Mouse (Mus musculus) MEL (cell line): ENCODE measurements around the gene Kdm5c. TPM values are rescaled to one million over a fixed set of nuclear protein-coding genes. Genes with fewer than 3 reads are reported as not detected.

Experiments
- DNase-seq: peaks from one replicate; pipeline ENCODE4 v3.0.0; 2011; ENCODE audit warnings: low read depth, low spot score
- H3K27ac ChIP-seq: 2 replicates; pipeline ENCODE4 v1.5.1; 2012; ENCODE audit warnings: low read depth, mild to moderate bottlenecking, control low read depth, low read length, moderate library complexity; ENCODE audit not compliant: control insufficient read depth
- H3K27me3 ChIP-seq, 2 experiments: fragments of 150-350 bp in 1 of 2; sonication (generic) in 1 of 2; 2 replicates each; pipeline ENCODE4 v1.6.1; 2012; ENCODE audit warnings: low read length in 2 of 2, mild to moderate bottlenecking in 2 of 2, improper control_type of control experiment in 1 of 2, moderate library complexity in 1 of 2; ENCODE audit not compliant: insufficient read depth in 2 of 2, control insufficient read depth in 1 of 2
- H3K36me3 ChIP-seq, 2 experiments: 2 replicates each; pipeline ENCODE4 v1.6.1; 2012 to 2014; ENCODE audit warnings: low read length in 2 of 2, improper control_type of control experiment in 1 of 2, inconsistent platforms in 1 of 2, mild to moderate bottlenecking in 1 of 2; ENCODE audit not compliant: insufficient read depth in 2 of 2, control insufficient read depth in 1 of 2
- H3K4me1 ChIP-seq, 2 experiments: fragments of 150-350 bp in 1 of 2; sonication (generic) in 1 of 2; 2 replicates each; pipeline ENCODE4 v1.6.1; 2012; ENCODE audit warnings: low read length in 2 of 2, improper control_type of control experiment in 1 of 2, mild to moderate bottlenecking in 1 of 2; ENCODE audit not compliant: insufficient read depth in 2 of 2, control insufficient read depth in 1 of 2
- H3K4me3 ChIP-seq, 2 experiments: fragments of 150-350 bp in 1 of 2; sonication (generic) in 1 of 2; 2 replicates each; pipeline ENCODE4 v1.5.1; 2012; ENCODE audit warnings: low read depth in 2 of 2, low read length in 2 of 2, mild to moderate bottlenecking in 2 of 2, moderate library complexity in 2 of 2, control low read depth in 1 of 2, improper control_type of control experiment in 1 of 2; ENCODE audit not compliant: control insufficient read depth in 1 of 2, insufficient read depth in 1 of 2
- H3K79me2 ChIP-seq: 2 replicates; pipeline ENCODE4 v1.6.1; 2012; ENCODE audit warnings: mild to moderate bottlenecking, low read length, moderate library complexity; ENCODE audit not compliant: control insufficient read depth, poor library complexity, insufficient read depth
- H3K9ac ChIP-seq: 2 replicates; pipeline ENCODE4 v1.6.1; 2012; ENCODE audit warnings: low read depth, mild to moderate bottlenecking, control low read depth, low read length, moderate library complexity; ENCODE audit not compliant: control insufficient read depth, poor library complexity, severe bottlenecking
- H3K9me3 ChIP-seq: fragments of 150-350 bp; sonication (generic); replicated peaks from 2 replicates; pipeline ENCODE4 v1.6.1; 2012; ENCODE audit warnings: mild to moderate bottlenecking, low read length, improper control_type of control experiment, moderate library complexity; ENCODE audit not compliant: insufficient read depth
- BHLHE40 ChIP-seq: IDR thresholded peaks from 2 replicates; pipeline ENCODE4 v1.6.1; 2012; ENCODE audit warnings: low read depth, mild to moderate bottlenecking, inconsistent platforms, low read length, improper control_type of control experiment, borderline replicate concordance
- CHD2 ChIP-seq: IDR thresholded peaks from 2 replicates; pipeline ENCODE4 v1.6.1; 2011; ENCODE audit warnings: low read length, improper control_type of control experiment
- E2F4 ChIP-seq: IDR thresholded peaks from 2 replicates; pipeline ENCODE4 v1.6.1; 2011; ENCODE audit warnings: low read depth, low read length, improper control_type of control experiment, borderline replicate concordance
- ELF1 ChIP-seq: IDR thresholded peaks from 2 replicates; pipeline ENCODE4 v1.6.1; 2014; ENCODE audit warnings: low read depth, mild to moderate bottlenecking, inconsistent platforms, low read length, improper control_type of control experiment, moderate library complexity
- GABPA ChIP-seq: IDR thresholded peaks from 2 replicates; pipeline ENCODE4 v1.6.1; 2012; ENCODE audit warnings: low read depth, mild to moderate bottlenecking, inconsistent platforms, low read length, improper control_type of control experiment, moderate library complexity
- GATA1 ChIP-seq: IDR thresholded peaks from 2 replicates; pipeline ENCODE4 v1.6.1; 2011; ENCODE audit warnings: low read depth, low read length, improper control_type of control experiment
- HCFC1 ChIP-seq: IDR thresholded peaks from 2 replicates; pipeline ENCODE4 v1.6.1; 2012; ENCODE audit warnings: low read depth, mild to moderate bottlenecking, inconsistent platforms, low read length, improper control_type of control experiment, moderate library complexity
- JUND ChIP-seq: IDR thresholded peaks from 2 replicates; pipeline ENCODE4 v1.6.1; 2011; ENCODE audit warnings: low read depth, mild to moderate bottlenecking, improper control_type of control experiment, low read length
- KAT2A ChIP-seq: conservative IDR thresholded peaks from 2 replicates; pipeline ENCODE4 v1.6.1; 2012; ENCODE audit warnings: low read depth, low read length, improper control_type of control experiment, inconsistent platforms
- MAX ChIP-seq: IDR thresholded peaks from 2 replicates; pipeline ENCODE4 v1.6.1; 2011; ENCODE audit warnings: low read length, improper control_type of control experiment
- MEF2A ChIP-seq: IDR thresholded peaks from 2 replicates; pipeline ENCODE4 v1.6.1; 2014; ENCODE audit warnings: low read depth, mild to moderate bottlenecking, inconsistent platforms, low read length, improper control_type of control experiment; ENCODE audit not compliant: poor library complexity, insufficient replicate concordance, severe bottlenecking; ENCODE audit errors: extremely low read depth
- MXI1 ChIP-seq: IDR thresholded peaks from 2 replicates; pipeline ENCODE4 v1.6.1; 2011; ENCODE audit warnings: mild to moderate bottlenecking, low read depth, low read length, improper control_type of control experiment
- NELFE ChIP-seq: IDR thresholded peaks from 2 replicates; pipeline ENCODE4 v1.6.1; 2011; ENCODE audit warnings: low read depth, low read length, improper control_type of control experiment
- NRF1 ChIP-seq: IDR thresholded peaks from 2 replicates; pipeline ENCODE4 v1.6.1; 2014; ENCODE audit warnings: low read depth, mild to moderate bottlenecking, inconsistent platforms, low read length, improper control_type of control experiment, moderate library complexity; ENCODE audit not compliant: poor library complexity, insufficient read depth, severe bottlenecking
- POLR2A ChIP-seq, 2 experiments: IDR thresholded peaks; 2 replicates each; pipeline ENCODE4 v1.6.1; 2011 to 2012; ENCODE audit warnings: low read length in 2 of 2, mild to moderate bottlenecking in 2 of 2, control low read depth in 1 of 2, improper control_type of control experiment in 1 of 2, low read depth in 1 of 2, moderate library complexity in 1 of 2; ENCODE audit not compliant: control insufficient read depth in 1 of 2, insufficient read depth in 1 of 2, poor library complexity in 1 of 2
- POLR2AphosphoS5 ChIP-seq: IDR thresholded peaks from 2 replicates; pipeline ENCODE4 v1.6.1; 2012; ENCODE audit warnings: low read depth, borderline replicate concordance, mild to moderate bottlenecking, inconsistent platforms, low read length, moderate library complexity, mixed read lengths
- RCOR1 ChIP-seq: IDR thresholded peaks from 2 replicates; pipeline ENCODE4 v1.6.1; 2012; ENCODE audit warnings: low read depth, mild to moderate bottlenecking, inconsistent platforms, low read length, improper control_type of control experiment
- SIN3A ChIP-seq: IDR thresholded peaks from 2 replicates; pipeline ENCODE4 v1.6.1; 2012; ENCODE audit warnings: low read length, improper control_type of control experiment, inconsistent platforms
- TBP ChIP-seq: IDR thresholded peaks from 2 replicates; pipeline ENCODE4 v1.8.0; 2011; ENCODE audit warnings: low read depth, low read length, improper control_type of control experiment
- USF1 ChIP-seq: IDR thresholded peaks from 2 replicates; pipeline ENCODE4 v1.6.1; 2014; ENCODE audit warnings: low read depth, mild to moderate bottlenecking, inconsistent platforms, low read length, improper control_type of control experiment, moderate library complexity
- ZC3H11A ChIP-seq: IDR thresholded peaks from 2 replicates; pipeline ENCODE4 v1.6.1; 2012; ENCODE audit warnings: low read depth, mild to moderate bottlenecking, inconsistent platforms, low read length, improper control_type of control experiment
- ZMIZ1 ChIP-seq: IDR thresholded peaks from 2 replicates; pipeline ENCODE4 v1.6.1; 2012; ENCODE audit warnings: low read depth, mild to moderate bottlenecking, inconsistent platforms, low read length, improper control_type of control experiment, moderate library complexity
- polyA plus RNA-seq, 2 experiments: library from polyadenylated mRNA; stranded (reverse) in 1 of 2; unstranded in 1 of 2; fragments of >175 nt in 1 of 2; fragments of >200 nt in 1 of 2; gene quantifications; 2 replicates each; pipeline versions ENCODE4 v1.2.1 to v1.2.4; 2012; ENCODE audit warnings: low replicate concordance in 2 of 2, low read depth in 1 of 2; ENCODE audit not compliant: insufficient read length in 2 of 2, insufficient read depth in 1 of 2, missing spikeins in 1 of 2
- total RNA-seq: library from RNA; depleted of rRNA; stranded (reverse); fragments of 300-350 nt; gene quantifications from 2 replicates; pipeline ENCODE4 v1.2.3, GENCODE M21; 2012

Kdm5c gene
- total and polyA plus RNA-seq, 3 experiments, result 102 to 158 (median 127) TPM

- no peak overlapping the region for H3K27ac ChIP-seq
- H3K9me3 ChIP-seq, result no peaks in the 10 kb centered on the region
- H3K36me3 ChIP-seq, result 0 out of 4 replicates have a peak, but pooled peaks cover 0 to 2% of the 10 kb centered on the region in 2 experiments
- no peak overlapping the region for H3K4me3 ChIP-seq
- no peak overlapping the region for H3K9ac ChIP-seq
- H3K4me1 ChIP-seq, result peaks cover 0 to 3% of the 10 kb centered on the region in 2 experiments; a peak in 2 of 4 replicates
- no peaks in the 10 kb centered on the region for H3K79me2 ChIP-seq
- DNase-seq, result no peak
- H3K27me3 ChIP-seq, result no peaks in the 10 kb centered on the region
- TF ChIP-seq TBP (no peak), RCOR1 (no peak), E2F4 (no peak), HCFC1 (no peak), MAX (no peak), ELF1 (no peak), POLR2AphosphoS5 (no peak), JUND (no peak), ZC3H11A (no peak), ZMIZ1 (no peak), MXI1 (no peak), CHD2 (no peak), GATA1 (no peak), NELFE (no peak), NRF1 (no peak), MEF2A (no peak), USF1 (no peak)
- TF ChIP-seq, all 39 proteins: peak for 0
Measured at GRCm38 (mm10) chrX:152222226-152222625, 10.6 kb upstream of the Kdm5c start.

- no peak overlapping the region for H3K9ac ChIP-seq
- H3K27ac ChIP-seq, result no peak overlapping the region
- H3K27me3 ChIP-seq, result no peaks in the 10 kb centered on the region
- H3K4me3 ChIP-seq, result no peak overlapping the region
- TF ChIP-seq SIN3A (no peak), BHLHE40 (no peak), NRF1 (no peak), POLR2A (IDR thresholded peaks at IDR 0.05; ENCODE audit: control insufficient read depth in 1 of 2, insufficient read depth in 1 of 2, low read depth in 1 of 2, low read length in 2 of 2, poor library complexity in 1 of 2) (no peak), KAT2A (no peak), GABPA (no peak), ZC3H11A (no peak)
- DNase-seq, result no peak
- no peaks in the 10 kb centered on the region for H3K79me2 ChIP-seq
- H3K9me3 ChIP-seq, result no peaks in the 10 kb centered on the region
- no peaks in the 10 kb centered on the region for H3K36me3 ChIP-seq
- no peaks in the 10 kb centered on the region for H3K4me1 ChIP-seq
Measured at GRCm38 (mm10) chrX:152223313-152223712, 9.5 kb upstream of the Kdm5c start.
